22 mouse cellular contexts compared by ENCODE assay signal in genomic region chr3:53611106-53611505, GRCm38 (mm10). TPM values are rescaled to one million over a fixed set of nuclear protein-coding genes. Genes with fewer than 3 reads are reported as not detected.
DNase-seq lines count a peak whose midpoint lies in the region; ATAC-seq lines count a peak whose summit lies in the region.
"Had no signal": no experiment of that assay in that cellular context is flagged by ENCODE, and none has a peak within 500 bp of the region (broad histone marks: within the 10 kb centered on the region; RNA-seq: fewer than 3 reads in every experiment).

No protein-coding gene starts in this region.

- WGBS in kidney, embryonic 16.5 days = 77% methylated on average over 3 of the region's 3 CpGs

- no peak overlapping the region for H3K4me2 ChIP-seq in kidney, embryonic 16.5 days (replicated peaks; ENCODE audit: low read depth, low read length)
- H3K4me2 ChIP-seq: heart, embryonic 11.5 days; heart, embryonic 15.5 days; hindbrain, embryonic 14.5 days; intestine, embryonic 15.5 days had no signal

- DNase-seq in kidney, postnatal 10 days = no peak
- peak; percentile 15 to 38 for DNase-seq in cerebellum, adult 18-20 months
- peak; percentile 50 for DNase-seq in cerebellum, adult 9-11 months
- peak; percentile 29 to 32 for DNase-seq in cerebellum, postnatal 36 days
- DNase-seq in adrenal gland, postnatal 25 days = no peak
- no peak for DNase-seq in heart, postnatal 25 days (ENCODE audit: low spot score)
- DNase-seq: adrenal gland, postnatal 14 days; gastrocnemius, postnatal 14 days; heart, adult 2 months; heart, postnatal 14 days; kidney, adult 18-20 months had no signal

- peak overlapping the region; percentile 65; the same call in 1 of the 2 replicates for H3K27ac ChIP-seq in kidney, embryonic 16.5 days (ENCODE audit: low read length)
- H3K27ac ChIP-seq: embryonic facial prominence, embryonic 10.5 days; heart, adult 2 months; heart, embryonic 15.5 days; hindbrain, embryonic 10.5 days; hindbrain, embryonic 14.5 days; intestine, embryonic 15.5 days had no signal

- no peaks in the 10 kb centered on the region for H3K4me1 ChIP-seq in kidney, embryonic 16.5 days (ENCODE audit: insufficient read depth, low read length)
- H3K4me1 ChIP-seq: heart, embryonic 15.5 days; hindbrain, embryonic 10.5 days; intestine, embryonic 15.5 days had no signal

- no peaks in the 10 kb centered on the region for H3K27me3 ChIP-seq in kidney, embryonic 16.5 days (ENCODE audit: insufficient read depth, low read length)
- H3K27me3 ChIP-seq: CH12.LX; heart, embryonic 15.5 days; intestine, embryonic 15.5 days had no signal

- H3K9me3 ChIP-seq in kidney, embryonic 16.5 days (ENCODE audit: low read length) = no peaks in the 10 kb centered on the region
- H3K9me3 ChIP-seq: embryonic facial prominence, embryonic 10.5 days; heart, embryonic 15.5 days; hindbrain, embryonic 10.5 days; intestine, embryonic 15.5 days had no signal

- H3K4me3 ChIP-seq in kidney, embryonic 16.5 days (ENCODE audit: low read length) = no peak overlapping the region
- H3K4me3 ChIP-seq: embryonic facial prominence, embryonic 10.5 days; heart, adult 2 months; heart, embryonic 15.5 days; hindbrain, embryonic 10.5 days; intestine, embryonic 15.5 days had no signal

- no peaks in the 10 kb centered on the region for H3K36me3 ChIP-seq in kidney, embryonic 16.5 days (ENCODE audit: insufficient read depth, low read length)
- H3K36me3 ChIP-seq: heart, embryonic 15.5 days; hindbrain, embryonic 10.5 days; intestine, embryonic 15.5 days had no signal

- ATAC-seq in kidney, embryonic 16.5 days (ENCODE audit: low FRiP score, low TSS enrichment) = no peak
- ATAC-seq: activated CD4-positive, CD25-positive, alpha-beta regulatory T cell, adult 4 months; forebrain, embryonic 14.5 days; intestine, embryonic 15.5 days; Patski had no signal

- intact Hi-C loops in heart, postnatal 25 days (cut with DNase I) = no loop called here

- H3K9ac ChIP-seq in kidney, embryonic 16.5 days (replicated peaks; ENCODE audit: low read length) = no peak overlapping the region
- H3K9ac ChIP-seq: heart, embryonic 15.5 days; hindbrain, embryonic 14.5 days; intestine, embryonic 15.5 days had no signal

RNA-seq across cellular contexts. Expression of gene Frem2, which starts 46.0 kb away (rescaled TPM):
- polyA plus RNA-seq in kidney, embryonic 16.5 days (2015; fragmentation: Nextera tagmentation; extraction: Ambion mirVana) = 15.1 and 15.6 TPM in 2 replicates
- total RNA-seq in adrenal gland, postnatal 25 days (2021) = 0.15 and 0.57 TPM in 2 replicates
- total RNA-seq in heart, postnatal 25 days (2021) = 10 to 100 TPM in 1 of 2 experiments, 1 to 10 TPM in 1; 9.2 to 12.2 TPM
- polyA plus RNA-seq: activated CD4-positive, CD25-positive, alpha-beta regulatory T cell, adult 4 months had no signal

Comparison
In these comparisons a context has a peak if more than half of its experiments do, and no peak if none do; other contexts are left out.
1. DNase-seq: peak in cerebellum, adult 18-20 months (2 of 2), cerebellum, adult 9-11 months (single experiment) and cerebellum, postnatal 36 days (2 of 2); none in kidney, postnatal 10 days (single experiment), adrenal gland, postnatal 25 days (single experiment) and heart, postnatal 25 days (single experiment).